Comparison of ENCODE assay signal across 36 mouse cellular contexts in genomic region chr4:140716994-140717393, GRCm38 (mm10). TPM values are rescaled to one million over a fixed set of nuclear protein-coding genes. Genes with fewer than 3 reads are reported as not detected.
"Had no signal": no experiment of that assay in that cellular context is flagged by ENCODE, and none has a peak within 500 bp of the region (broad histone marks: within the 10 kb centered on the region; RNA-seq: fewer than 3 reads in every experiment).

No protein-coding gene starts in this region.

- H3K27ac ChIP-seq: gastrocnemius, adult 2 months; heart, embryonic 10.5 days; hindbrain, embryonic 10.5 days; hindbrain, embryonic 14.5 days; intestine, embryonic 15.5 days; limb, embryonic 10.5 days; limb, embryonic 12.5 days had no signal

- H3K4me3 ChIP-seq: gastrocnemius, adult 2 months; heart, embryonic 10.5 days; heart, embryonic 12.5 days; hindbrain, embryonic 10.5 days; intestine, embryonic 15.5 days; limb, embryonic 10.5 days; limb, embryonic 12.5 days had no signal

- H3K4me2 ChIP-seq: heart, embryonic 12.5 days; hindbrain, embryonic 14.5 days; intestine, embryonic 15.5 days; limb, embryonic 12.5 days had no signal

- DNase-seq: gastrocnemius, adult 2 months; gastrocnemius, postnatal 10 days; gastrocnemius, postnatal 25 days; heart, adult 18-20 months; heart, postnatal 10 days; heart, postnatal 4 days; kidney, adult 18-20 months; kidney, adult 8-10 months; kidney, postnatal 10 days; kidney, postnatal 25 days; kidney, postnatal 4 days; layer of hippocampus, adult 9-11 months; layer of hippocampus, postnatal 36 days; liver had no signal

- H3K9me3 ChIP-seq: heart, embryonic 10.5 days; heart, embryonic 12.5 days; hindbrain, embryonic 10.5 days; intestine, embryonic 15.5 days; limb, embryonic 10.5 days; limb, embryonic 12.5 days had no signal

- H3K27me3 ChIP-seq: heart, embryonic 12.5 days; intestine, embryonic 15.5 days; limb, embryonic 12.5 days had no signal

- ATAC-seq: hindbrain, embryonic 16.5 days; inflammation-experienced regulatory T-cells, adult 6 months; intestine, embryonic 15.5 days; intestine, postnatal 0 days had no signal

- H3K9ac ChIP-seq: heart, embryonic 12.5 days; hindbrain, embryonic 14.5 days; intestine, embryonic 15.5 days had no signal

RNA-seq across cellular contexts. Expression of gene Padi6, which starts 25.4 kb away (rescaled TPM):
- total RNA-seq: gastrocnemius, adult 2 months; gastrocnemius, postnatal 10 days; gastrocnemius, postnatal 25 days; granulocyte monocyte progenitor cell, adult 5-6 weeks; heart, adult 18-20 months; heart, adult 8-10 months; heart, postnatal 10 days; heart, postnatal 25 days; heart, postnatal 4 days; layer of hippocampus, adult 8-10 months; layer of hippocampus, postnatal 36 days had no signal
- polyA plus RNA-seq: heart, embryonic 10.5 days; heart, embryonic 12.5 days; heart, embryonic 14.5 days; hindbrain, embryonic 10.5 days; hindbrain, embryonic 14.5 days; hindbrain, embryonic 16.5 days; inflammation-experienced regulatory T-cells, adult 6 months; intestine, postnatal 0 days; kidney, embryonic 14.5 days; kidney, embryonic 16.5 days; limb, embryonic 10.5 days; limb, embryonic 12.5 days; limb, embryonic 14.5 days had no signal

RNA-seq across cellular contexts. Expression of gene Padi4, which starts 57.0 kb away (rescaled TPM):
- total RNA-seq: gastrocnemius, adult 2 months; layer of hippocampus, postnatal 14 days; layer of hippocampus, postnatal 36 days; left cerebral cortex, adult 18-20 months; left cerebral cortex, postnatal 10 days; left cerebral cortex, postnatal 36 days had no signal
- polyA plus RNA-seq: limb, embryonic 12.5 days had no signal
